Mouse (Mus musculus): ENCODE results near the gene Syn2. TPM values are rescaled to one million over a fixed set of nuclear protein-coding genes. Genes with fewer than 3 reads are reported as not detected.

Gene Syn2
- total and polyA plus RNA-seq, 3 experiments: 0.59 to 1.6 (median 1.2) TPM

DNA sequence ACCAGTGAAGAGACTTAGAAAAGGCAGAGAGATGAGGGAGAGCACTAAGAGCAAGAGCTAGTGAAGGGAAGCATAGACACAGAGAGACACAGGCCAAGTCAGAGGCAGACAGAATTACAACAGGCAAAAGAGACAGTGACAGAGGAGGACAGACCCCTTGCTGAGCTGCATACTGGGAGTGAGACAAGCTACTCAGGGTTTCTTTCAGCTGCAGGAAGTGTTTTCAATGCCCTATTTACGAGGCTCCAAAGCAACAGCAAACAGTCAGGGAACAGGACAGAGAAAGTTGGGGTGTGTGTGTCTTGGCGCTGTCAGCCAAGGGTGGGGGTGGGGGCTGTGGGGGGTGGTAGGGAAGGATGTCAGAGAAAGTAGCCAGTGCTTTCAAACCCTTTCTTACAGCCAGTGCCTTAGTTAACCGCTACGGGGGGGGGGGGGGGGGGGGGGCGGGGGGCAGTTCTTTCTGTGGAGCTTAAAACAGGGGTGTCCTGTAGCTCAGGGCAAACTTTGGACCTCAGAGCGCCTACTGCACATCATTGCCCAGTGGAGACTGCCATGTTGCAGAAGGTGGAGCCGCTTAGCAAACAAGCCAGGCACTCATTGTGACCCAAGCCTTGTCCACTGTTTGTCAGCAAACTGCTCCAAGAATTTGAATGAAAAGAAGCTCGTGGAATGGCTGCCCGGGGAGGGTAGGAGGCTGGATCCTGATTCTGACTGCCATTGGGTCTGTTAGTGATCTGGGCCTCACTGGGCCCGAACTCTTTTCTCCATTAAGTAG lies 117.6 kb downstream of the Syn2 start, which contains the start of gene Timp4:
Gene Timp4 (minus strand): TSS at position 107 of the 775 bp plus-strand sequence.
- Histone ChIP-seq H3K4me2 (ENCODE audit: insufficient read depth, low read depth, poor library complexity, severe bottlenecking) (no peak within 1 kb of the TSS), H3K27ac (ENCODE audit: insufficient read depth, low read depth) (no peak within 1 kb of the TSS), H3K9me3 (replicated peaks; ENCODE audit: low read length) (no peaks in the 10 kb centered on the region), H3K9ac (ENCODE audit: insufficient read depth, low read depth) (no peak within 1 kb of the TSS), H3K36me3 (replicated peaks in 1 of 2; ENCODE audit: control insufficient read depth in 1 of 2, insufficient read depth in 1 of 2, low read length in 1 of 2) (peaks cover 0 to 4% of the 10 kb centered on the region in 2 experiments), H3K4me1 (ENCODE audit: control insufficient read depth in 1 of 2, insufficient read depth in 2 of 2) (no peaks in the 10 kb centered on the region), H3K27me3 (replicated peaks) (no peaks in the 10 kb centered on the region), H3K79me2 (replicated peaks; ENCODE audit: control insufficient read depth, extremely low read depth, insufficient read depth, poor library complexity, severe bottlenecking) (no peaks in the 10 kb centered on the region), H3K4me3 (replicated peaks in 1 of 3; ENCODE audit: low read depth in 2 of 3, low read length in 2 of 3, poor library complexity in 1 of 3) (no peak within 1 kb of the TSS)
- DNase-seq (ENCODE audit: extremely low read depth): no peak
- dilution Hi-C loops (cut with MboI; ENCODE audit: extremely low pct_ligation_motif_present, extremely low pct_unique_long_range_greater_than_20kb, low sequenced_read_pairs) (no loop called here), in situ Hi-C loops (cut with MboI; ENCODE audit: low pct_ligation_motif_present, low pct_unique_long_range_greater_than_20kb, low sequenced_read_pairs) (loop anchor here (25.0 kb wide), 1 partner anchor 315 kb away; no protein-coding TSS in a partner anchor)
- no peak for TF ChIP-seq MYC (IDR thresholded peaks at IDR 0.05; ENCODE audit: low read depth, low read length)
- no peak for TF ChIP-seq CHD2 (IDR thresholded peaks at IDR 0.05; ENCODE audit: low read length)
- TF ChIP-seq TBP (conservative IDR thresholded peaks at IDR 0.05; ENCODE audit: low read depth, low read length): no peak
- TF ChIP-seq NRF1 (IDR thresholded peaks at IDR 0.05; ENCODE audit: low read depth, low read length): no peak
- no peak for TF ChIP-seq SMC3 (IDR thresholded peaks at IDR 0.05; ENCODE audit: low read depth, low read length)
- TF ChIP-seq MXI1 (IDR thresholded peaks at IDR 0.05; ENCODE audit: low read depth, low read length): no peak
- TF ChIP-seq USF2 (conservative IDR thresholded peaks at IDR 0.05; ENCODE audit: low read depth, low read length): no peak

DNA sequence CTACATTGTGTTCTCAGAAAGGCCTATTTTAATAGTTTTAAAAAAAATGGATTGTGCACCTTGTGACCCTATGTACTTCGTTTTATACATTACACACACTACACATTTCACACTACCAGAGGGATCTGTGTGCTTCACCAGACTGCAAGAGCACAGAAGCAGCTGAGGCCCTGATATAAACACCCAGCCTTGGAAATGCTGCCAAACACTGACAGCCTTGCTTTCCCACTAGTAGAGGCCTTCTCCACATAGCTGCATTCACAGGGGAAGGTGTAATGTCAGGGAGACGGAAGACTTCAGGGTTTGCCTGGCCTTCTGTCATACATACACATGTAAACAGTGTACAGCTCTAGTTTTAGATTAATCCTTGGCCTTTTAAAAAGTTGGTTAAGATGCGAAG lies 120.5 kb downstream of the Syn2 start:
- Histone ChIP-seq H3K4me3 (replicated peaks in 1 of 3; ENCODE audit: low read depth in 2 of 3, low read length in 2 of 3, poor library complexity in 1 of 3) (no peak overlapping the region), H3K27me3 (replicated peaks) (no peaks in the 10 kb centered on the region), H3K4me2 (ENCODE audit: insufficient read depth, low read depth, poor library complexity, severe bottlenecking) (no peak overlapping the region), H3K9ac (ENCODE audit: insufficient read depth, low read depth) (no peak overlapping the region), H3K36me3 (replicated peaks in 1 of 2; ENCODE audit: control insufficient read depth in 1 of 2, insufficient read depth in 1 of 2, low read length in 1 of 2) (peaks cover 0 to 4% of the 10 kb centered on the region in 2 experiments), H3K27ac (ENCODE audit: insufficient read depth, low read depth) (no peak overlapping the region), H3K9me3 (replicated peaks; ENCODE audit: low read length) (no peaks in the 10 kb centered on the region), H3K79me2 (replicated peaks; ENCODE audit: control insufficient read depth, extremely low read depth, insufficient read depth, poor library complexity, severe bottlenecking) (no peaks in the 10 kb centered on the region), H3K4me1 (ENCODE audit: control insufficient read depth in 1 of 2, insufficient read depth in 2 of 2) (no peaks in the 10 kb centered on the region)
- no peak for DNase-seq (ENCODE audit: extremely low read depth)
- TF ChIP-seq GABPA (IDR thresholded peaks at IDR 0.05; ENCODE audit: insufficient replicate concordance, low read depth, low read length): no peak
- no peak for TF ChIP-seq NRF1 (IDR thresholded peaks at IDR 0.05; ENCODE audit: low read depth, low read length)
- no peak for TF ChIP-seq SIN3A (IDR thresholded peaks at IDR 0.05; ENCODE audit: low read length)
- no peak for TF ChIP-seq E2F4 (IDR thresholded peaks at IDR 0.05; ENCODE audit: insufficient replicate concordance, low read depth, low read length)
- no peak for TF ChIP-seq RAD21 (IDR thresholded peaks at IDR 0.05; ENCODE audit: low read depth, low read length)
- TF ChIP-seq MXI1 (IDR thresholded peaks at IDR 0.05; ENCODE audit: low read depth, low read length): no peak
- no peak for TF ChIP-seq ELF1 (IDR thresholded peaks at IDR 0.05; ENCODE audit: low read depth, low read length)
- no peak for TF ChIP-seq KAT2A (IDR thresholded peaks at IDR 0.05; ENCODE audit: insufficient replicate concordance, low read length)
- no peak for TF ChIP-seq PAX5 (IDR thresholded peaks at IDR 0.05; ENCODE audit: low read length)
- no peak for TF ChIP-seq BHLHE40 (IDR thresholded peaks at IDR 0.05; ENCODE audit: low read depth, low read length)
- no peak for TF ChIP-seq ZNF384 (IDR thresholded peaks at IDR 0.05; ENCODE audit: low read depth, low read length)
- no peak for TF ChIP-seq ZKSCAN1 (IDR thresholded peaks at IDR 0.05; ENCODE audit: borderline replicate concordance, low read depth, low read length)
- TF ChIP-seq ETS1 (conservative IDR thresholded peaks at IDR 0.05; ENCODE audit: low read depth, low read length): no peak
- TF ChIP-seq JUN (IDR thresholded peaks at IDR 0.05; ENCODE audit: insufficient read depth, low read depth, low read length): no peak
- TF ChIP-seq HCFC1 (IDR thresholded peaks at IDR 0.05; ENCODE audit: low read depth, low read length): no peak
- no peak for TF ChIP-seq TCF12 (IDR thresholded peaks at IDR 0.05; ENCODE audit: low read depth, low read length)
- TF ChIP-seq MAZ (IDR thresholded peaks at IDR 0.05; ENCODE audit: low read depth, low read length): no peak
- in situ Hi-C loops (cut with MboI; ENCODE audit: low pct_ligation_motif_present, low pct_unique_long_range_greater_than_20kb, low sequenced_read_pairs): loop anchor here (25.0 kb wide), 1 partner anchor 318 kb away; no protein-coding TSS in a partner anchor
- dilution Hi-C loops (cut with MboI; ENCODE audit: extremely low pct_ligation_motif_present, extremely low pct_unique_long_range_greater_than_20kb, low sequenced_read_pairs): no loop called here
